Mouse (Mus musculus): ENCODE results near the gene 9130213A22Rik. TPM values are rescaled to one million over a fixed set of nuclear protein-coding genes. Genes with fewer than 3 reads are reported as not detected.

The 9130213A22Rik gene
- polyA plus RNA-seq, 1 experiment: 1.3 TPM

GRCm38 (mm10) chr11:69118765-69119164 lies 3.6 kb downstream of the 9130213A22Rik start:
- no peaks in the 10 kb centered on the region for H3K36me3 ChIP-seq (replicated peaks; ENCODE audit: low read length)
- no peaks in the 10 kb centered on the region for H3K9me3 ChIP-seq
- TF ChIP-seq GATA1 (IDR thresholded peaks at IDR 0.05; ENCODE audit: borderline replicate concordance, low read length) (peak; percentile 55; the same call in 1 of the 3 replicates), FLI1 (IDR thresholded peaks at IDR 0.05; ENCODE audit: low read length) (no peak)
- peaks cover 72% of the 10 kb centered on the region for H3K4me1 ChIP-seq
- peak overlapping the region; percentile 96 for H3K4me3 ChIP-seq (replicated peaks)
- peaks cover 3% of the 10 kb centered on the region for H3K27me3 ChIP-seq (replicated peaks)

DNA sequence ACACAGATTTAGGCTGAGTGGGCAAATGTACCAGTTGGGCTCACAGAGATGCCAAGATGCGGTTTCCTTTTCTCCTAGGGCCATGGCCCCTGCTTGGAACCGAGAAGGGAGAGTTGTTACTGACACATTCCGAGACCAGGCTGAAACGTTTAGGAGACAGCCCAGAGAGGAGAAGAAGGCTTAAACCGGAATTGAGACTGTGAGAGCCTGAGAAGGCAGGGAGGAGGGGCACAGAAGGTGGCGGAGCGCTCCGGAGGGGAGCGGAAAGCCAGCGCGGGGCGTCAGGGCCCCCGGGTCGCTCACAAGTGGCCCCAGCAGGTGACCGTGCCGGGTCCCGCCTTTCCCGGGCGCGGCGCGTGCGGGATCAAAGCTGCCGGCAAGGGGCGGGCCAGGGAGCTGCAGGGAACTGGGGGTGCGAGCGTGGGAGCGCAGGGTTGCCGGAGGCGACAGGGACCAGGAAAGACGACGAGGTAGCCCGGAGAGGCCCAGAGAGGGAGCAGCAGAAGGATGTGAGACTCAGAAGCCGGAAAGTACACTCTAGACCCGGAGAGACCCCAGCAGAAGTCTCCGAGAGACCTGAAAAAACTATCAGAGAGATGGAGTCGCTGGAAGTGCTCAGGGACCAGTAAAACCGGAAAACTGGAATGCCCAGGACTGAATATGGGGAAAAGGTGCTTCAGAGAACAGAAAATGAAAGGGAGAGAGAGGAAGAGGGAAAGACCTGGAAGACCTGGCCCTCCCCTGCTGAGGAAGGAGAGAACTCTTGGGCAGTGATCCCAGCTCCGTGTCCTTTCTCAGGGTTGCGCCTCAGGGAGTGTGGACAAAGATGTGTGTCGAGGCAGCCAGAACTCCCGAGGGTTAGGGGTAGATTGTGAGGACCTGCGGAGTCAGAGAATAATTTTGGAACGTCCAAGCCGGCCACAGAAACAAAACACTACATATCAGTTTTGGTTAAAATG lies 4.4 kb downstream of the 9130213A22Rik start:
- Histone ChIP-seq H3K4me3 (replicated peaks) (peak overlapping the region; percentile 96), H3K4me1 (peaks cover 79% of the 10 kb centered on the region), H3K36me3 (replicated peaks; ENCODE audit: low read length) (no peaks in the 10 kb centered on the region), H3K27me3 (replicated peaks) (peaks cover 3% of the 10 kb centered on the region), H3K9me3 (no peaks in the 10 kb centered on the region)
- no peak for TF ChIP-seq GATA1 (IDR thresholded peaks at IDR 0.05; ENCODE audit: borderline replicate concordance, low read length)
- no peak for TF ChIP-seq FLI1 (IDR thresholded peaks at IDR 0.05; ENCODE audit: low read length)

DNA sequence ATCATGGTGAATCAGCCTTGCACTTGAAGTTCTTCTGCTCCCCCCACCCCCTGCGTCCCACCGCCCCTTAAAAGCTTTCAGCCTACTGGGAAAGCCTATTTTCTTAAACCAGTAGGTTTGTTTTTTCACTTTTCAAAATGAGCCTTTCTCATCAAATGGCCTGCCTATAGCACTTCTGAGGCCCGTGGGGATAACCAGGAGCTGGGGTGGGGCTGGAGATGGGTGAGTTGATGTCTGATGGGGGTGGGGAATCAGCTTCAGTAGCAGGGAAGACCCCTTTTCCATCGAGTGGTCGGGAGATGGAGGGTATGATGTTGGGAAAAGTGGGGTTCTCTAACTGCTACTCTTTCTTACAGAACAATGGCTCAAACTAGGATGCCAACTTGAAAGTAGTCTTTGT lies 5.5 kb downstream of the 9130213A22Rik start:
- peaks cover 5% of the 10 kb centered on the region for H3K27me3 ChIP-seq (replicated peaks)
- H3K9me3 ChIP-seq: no peaks in the 10 kb centered on the region
- H3K36me3 ChIP-seq (replicated peaks; ENCODE audit: low read length): no peaks in the 10 kb centered on the region
- TF ChIP-seq FLI1 (IDR thresholded peaks at IDR 0.05; ENCODE audit: low read length) (no peak), GATA1 (IDR thresholded peaks at IDR 0.05; ENCODE audit: borderline replicate concordance, low read length) (no peak)
- peaks cover 90% of the 10 kb centered on the region for H3K4me1 ChIP-seq
- peak overlapping the region; percentile 96 for H3K4me3 ChIP-seq (replicated peaks)

GRCm38 (mm10) chr11:69114621-69115020 lies 7.8 kb downstream of the 9130213A22Rik start:
- peaks cover 2% of the 10 kb centered on the region for H3K27me3 ChIP-seq (replicated peaks)
- TF ChIP-seq FLI1 (IDR thresholded peaks at IDR 0.05; ENCODE audit: low read length) (no peak), GATA1 (IDR thresholded peaks at IDR 0.05; ENCODE audit: borderline replicate concordance, low read length) (no peak)
- H3K9me3 ChIP-seq: no peaks in the 10 kb centered on the region
- no peak overlapping the region for H3K4me3 ChIP-seq (replicated peaks)
- peaks cover 90% of the 10 kb centered on the region for H3K4me1 ChIP-seq
- peaks cover 4% of the 10 kb centered on the region for H3K36me3 ChIP-seq (replicated peaks; ENCODE audit: low read length)

DNA sequence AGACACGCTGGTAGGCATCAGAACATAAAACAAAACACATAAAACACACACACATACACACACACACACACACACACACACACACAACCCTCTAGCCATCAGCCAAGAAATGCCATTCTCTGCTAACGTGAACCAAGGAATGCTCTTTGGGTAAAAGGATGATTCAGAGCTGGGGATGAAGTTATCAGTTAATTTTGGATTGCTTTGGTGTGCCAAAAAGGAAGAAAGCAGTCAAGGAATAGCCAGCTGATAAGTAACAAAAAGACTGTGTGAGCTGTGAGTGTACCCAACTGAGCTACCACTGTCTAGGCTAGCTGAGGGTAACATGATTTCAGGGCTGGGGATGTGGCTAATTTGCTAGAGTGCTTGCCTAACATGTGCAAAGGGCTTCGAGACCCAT lies 8.4 kb downstream of the 9130213A22Rik start:
- peaks cover 90% of the 10 kb centered on the region for H3K4me1 ChIP-seq
- H3K36me3 ChIP-seq (replicated peaks; ENCODE audit: low read length): peaks cover 10% of the 10 kb centered on the region
- TF ChIP-seq GATA1 (IDR thresholded peaks at IDR 0.05; ENCODE audit: borderline replicate concordance, low read length): no peak
- TF ChIP-seq FLI1 (IDR thresholded peaks at IDR 0.05; ENCODE audit: low read length): no peak
- H3K4me3 ChIP-seq (replicated peaks): peak overlapping the region; percentile 53
- H3K27me3 ChIP-seq (replicated peaks): peaks cover 2% of the 10 kb centered on the region
- H3K9me3 ChIP-seq: no peaks in the 10 kb centered on the region

- no peak for TF ChIP-seq FLI1 (IDR thresholded peaks at IDR 0.05; ENCODE audit: low read length)
- no peak for TF ChIP-seq GATA1 (IDR thresholded peaks at IDR 0.05; ENCODE audit: borderline replicate concordance, low read length)
- Histone ChIP-seq H3K9me3 (no peaks in the 10 kb centered on the region), H3K4me3 (replicated peaks) (peak overlapping the region; percentile 33)
Measured at GRCm38 (mm10) chr11:69111865-69112264, 10.5 kb downstream of the 9130213A22Rik start.

DNA sequence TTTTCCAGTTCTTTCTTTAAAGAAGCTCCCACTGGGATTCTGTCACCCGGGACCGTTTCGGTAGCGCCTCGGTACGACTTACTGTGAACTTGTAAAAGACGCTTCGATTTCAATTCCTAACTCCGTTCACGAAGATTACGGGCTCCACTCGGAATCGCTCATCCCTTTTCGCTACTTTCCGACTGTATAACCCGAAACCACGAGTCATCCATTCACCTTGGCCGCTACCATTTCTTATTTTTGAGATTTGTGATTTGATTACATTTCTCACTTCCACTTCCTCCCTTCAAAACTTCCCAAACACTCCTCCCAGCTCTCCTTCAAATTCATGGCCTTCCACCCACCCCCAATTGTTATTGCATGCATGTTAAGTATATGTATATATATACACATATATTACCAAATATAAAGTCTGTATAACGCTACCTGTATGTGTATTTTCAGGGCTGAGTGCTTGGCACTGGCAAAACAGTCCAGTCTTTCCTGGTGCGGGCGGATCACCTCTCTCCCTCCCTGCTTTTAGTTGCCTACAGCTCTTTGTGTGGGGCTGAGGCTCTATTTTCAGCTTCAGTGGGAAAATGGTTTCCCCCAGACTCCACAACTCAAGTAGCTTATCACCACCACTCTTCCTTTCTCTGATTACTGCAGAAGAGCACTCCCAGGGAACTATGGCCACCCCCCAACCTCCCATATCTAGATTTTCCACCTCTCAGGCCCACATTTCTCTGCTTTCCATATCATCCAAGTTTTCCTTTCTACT lies 11.2 kb downstream of the 9130213A22Rik start:
- TF ChIP-seq GATA1 (IDR thresholded peaks at IDR 0.05; ENCODE audit: borderline replicate concordance, low read length): no peak
- TF ChIP-seq FLI1 (IDR thresholded peaks at IDR 0.05; ENCODE audit: low read length): no peak
- Histone ChIP-seq H3K9me3 (no peaks in the 10 kb centered on the region), H3K27me3 (replicated peaks) (peaks cover 2% of the 10 kb centered on the region), H3K4me3 (replicated peaks) (peak overlapping the region; percentile 90), H3K36me3 (replicated peaks; ENCODE audit: low read length) (peaks cover 38% of the 10 kb centered on the region), H3K4me1 (peaks cover 83% of the 10 kb centered on the region)

More at GRCm38 (mm10) chr11:69111865-69112264, 10.5 kb downstream of the 9130213A22Rik start:
- peaks cover 87% of the 10 kb centered on the region for H3K4me1 ChIP-seq
- H3K27me3 ChIP-seq (replicated peaks): peaks cover 2% of the 10 kb centered on the region
- peaks cover 32% of the 10 kb centered on the region for H3K36me3 ChIP-seq (replicated peaks; ENCODE audit: low read length)

DNA sequence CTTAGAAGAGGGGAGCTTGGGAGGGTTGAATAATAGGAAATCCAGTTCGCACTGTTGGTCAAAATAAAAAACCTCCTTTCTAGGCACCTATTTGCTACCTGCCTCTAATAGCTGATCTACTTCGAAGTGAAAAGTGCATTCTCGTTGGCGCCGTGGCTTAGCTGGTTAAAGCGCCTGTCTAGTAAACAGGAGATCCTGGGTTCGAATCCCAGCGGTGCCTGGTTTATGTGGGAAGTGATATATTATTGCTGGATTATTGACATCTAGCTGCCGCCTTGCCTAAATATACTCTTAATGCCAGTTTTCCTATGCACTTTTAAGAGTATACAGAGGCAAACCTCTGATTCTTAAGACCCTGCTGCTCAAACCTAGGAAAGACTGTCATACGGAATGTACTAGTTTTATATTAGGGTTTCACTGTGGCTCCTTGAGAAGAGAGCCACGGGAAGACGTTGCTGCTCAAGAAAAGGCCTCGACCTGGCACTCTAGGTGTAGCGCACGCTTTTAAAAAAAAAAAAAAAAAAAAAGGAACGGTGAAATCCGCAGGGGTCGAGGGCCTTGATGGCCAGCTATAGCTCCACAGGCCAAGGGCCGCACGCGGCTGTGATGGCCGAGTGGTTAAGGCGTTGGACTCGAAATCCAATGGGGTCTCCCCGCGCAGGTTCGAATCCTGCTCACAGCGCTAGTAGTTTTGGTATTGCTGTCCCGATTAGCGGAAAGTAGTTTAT lies 11.9 kb downstream of the 9130213A22Rik start:
- Histone ChIP-seq H3K27me3 (replicated peaks) (peaks cover 2% of the 10 kb centered on the region), H3K36me3 (replicated peaks; ENCODE audit: low read length) (peaks cover 46% of the 10 kb centered on the region), H3K4me1 (peaks cover 85% of the 10 kb centered on the region), H3K4me3 (replicated peaks) (peak overlapping the region; percentile 90), H3K9me3 (no peaks in the 10 kb centered on the region)
- TF ChIP-seq GATA1 (IDR thresholded peaks at IDR 0.05; ENCODE audit: borderline replicate concordance, low read length) (no peak), FLI1 (IDR thresholded peaks at IDR 0.05; ENCODE audit: low read length) (no peak)

Measured in megakaryocyte, embryonic 14.5 days (primary cell).